Mouse (Mus musculus) hindbrain, embryonic 15.5 days (tissue): ENCODE data around the gene Tmprss4. TPM values are rescaled to one million over a fixed set of nuclear protein-coding genes. Genes with fewer than 3 reads are reported as not detected.

Experiments used
- ATAC-seq: fragments of 200-750 bp; cut with Nextera tagmentation; 2 replicates; pipeline ENCODE4 v1.8.0; 2017; ENCODE audit warnings: low read depth, moderate number of reproducible peaks, moderate TSS enrichment; ENCODE audit not compliant: low FRiP score
- H3K27ac ChIP-seq: fragments of 300-500 bp; sonication (generic); replicated peaks from 2 replicates; pipeline ENCODE4 v1.5.1; 2015; ENCODE audit warnings: mild to moderate bottlenecking, inconsistent platforms
- H3K27me3 ChIP-seq: fragments of 300-500 bp; sonication (generic); 2 replicates; pipeline ENCODE4 v1.6.1; 2015; ENCODE audit warnings: control low read depth, inconsistent platforms
- H3K36me3 ChIP-seq: fragments of 300-500 bp; sonication (generic); 2 replicates; pipeline ENCODE4 v1.6.1; 2015; ENCODE audit warnings: control low read depth, inconsistent platforms
- H3K4me1 ChIP-seq: fragments of 300-500 bp; sonication (generic); replicated peaks from 2 replicates; pipeline ENCODE4 v1.6.1; 2015; ENCODE audit warnings: control low read depth, inconsistent platforms
- H3K4me2 ChIP-seq: fragments of 300-500 bp; sonication (generic); 2 replicates; pipeline ENCODE4 v1.6.1; 2015; ENCODE audit warnings: moderate library complexity, mild to moderate bottlenecking, inconsistent platforms
- H3K4me3 ChIP-seq: fragments of 300-500 bp; sonication (generic); 2 replicates; pipeline ENCODE4 v1.5.1; 2015; ENCODE audit warnings: mild to moderate bottlenecking, inconsistent platforms
- H3K9ac ChIP-seq: fragments of 300-500 bp; sonication (generic); 2 replicates; pipeline ENCODE4 v1.6.1; 2015; ENCODE audit warnings: inconsistent platforms
- H3K9me3 ChIP-seq: fragments of 300-500 bp; sonication (generic); 2 replicates; pipeline ENCODE4 v1.6.1; 2016; ENCODE audit warnings: control low read depth, inconsistent platforms
- WGBS: fragments of 180-500 bp; shearing (Covaris S2); methylation state at CpG from one replicate; pipeline ENCODE4 v1.1.7; 2015; 5-methylcytosine and 5-hydroxymethylcytosine counted together
- polyA plus RNA-seq: library from polyadenylated mRNA; unstranded; fragments of >200 nt; fragmentation: Nextera tagmentation; extraction: Ambion mirVana; gene quantifications from 2 replicates; pipeline ENCODE4 v1.2.1, GENCODE M21; 2015

Tmprss4 gene
- polyA plus RNA-seq, 1 experiment from 2014 or later: 0.14 TPM

- H3K4me2 ChIP-seq: no peak overlapping the region
- no peaks in the 10 kb centered on the region for H3K9me3 ChIP-seq
- H3K27me3 ChIP-seq: no peaks in the 10 kb centered on the region
- H3K9ac ChIP-seq: no peak overlapping the region
- peaks cover 14% of the 10 kb centered on the region for H3K36me3 ChIP-seq
- no peak overlapping the region for H3K4me3 ChIP-seq
- H3K27ac ChIP-seq: no peak overlapping the region
- H3K4me1 ChIP-seq: peaks cover 25% of the 10 kb centered on the region
- WGBS: 95% methylated on average over 14 of the region's 14 CpGs
- no peak for ATAC-seq
Observed at GRCm38 (mm10) chr9:45125211-45125610, 78.7 kb downstream of the Tmprss4 start.

Other genes starting within 250 kb of the Tmprss4 start
- gene Ube4a, start 238.5 kb downstream of the Tmprss4 start, polyA plus RNA-seq: 34.6 and 35.1 TPM in 2 replicates
- not detected in 2 replicates for gene Cd3g, start 223.7 kb downstream of the Tmprss4 start, polyA plus RNA-seq
- not detected in 2 replicates for gene Cd3d, start 222.3 kb downstream of the Tmprss4 start, polyA plus RNA-seq
- gene Cd3e, start 194.5 kb downstream of the Tmprss4 start, polyA plus RNA-seq: 0.18 TPM in 1 of 2 replicates, not detected in the other
- gene Mpzl2, start 164.3 kb downstream of the Tmprss4 start, polyA plus RNA-seq: 2.6 and 3.3 TPM in 2 replicates
- gene Mpzl3, start 148.9 kb downstream of the Tmprss4 start, polyA plus RNA-seq: 1.3 TPM in 2 replicates
- gene Jaml, start 124.9 kb downstream of the Tmprss4 start, polyA plus RNA-seq: 0.31 and 0.34 TPM in 2 replicates
- gene Scn2b, start 86.3 kb downstream of the Tmprss4 start, polyA plus RNA-seq: 10.3 TPM in 2 replicates
- 0.31 and 0.55 TPM in 2 replicates for gene Scn4b, start 65.7 kb downstream of the Tmprss4 start, polyA plus RNA-seq
- not detected in 2 replicates for gene BC049352, start 22.1 kb downstream of the Tmprss4 start, polyA plus RNA-seq
- gene Il10ra, start 65.1 kb upstream of the Tmprss4 start, polyA plus RNA-seq: 0.62 and 1.0 TPM in 2 replicates
- gene Tmprss13, start 115.0 kb upstream of the Tmprss4 start, polyA plus RNA-seq: not detected in 2 replicates
- gene Fxyd6, start 166.1 kb upstream of the Tmprss4 start, polyA plus RNA-seq: 577 and 611 TPM in 2 replicates
- gene Fxyd2, start 195.6 kb upstream of the Tmprss4 start, polyA plus RNA-seq: 12.5 and 13.1 TPM in 2 replicates
- 12.2 and 13.8 TPM in 2 replicates for gene Dscaml1, start 222.5 kb upstream of the Tmprss4 start, polyA plus RNA-seq